Mouse (Mus musculus) macrophage (primary cell): Measurements from ENCODE around the gene Fbxw17. TPM values are rescaled to one million over a fixed set of nuclear protein-coding genes. Genes with fewer than 3 reads are reported as not detected.
"Not testable (repeated sequence)": the region's sequence is repeated elsewhere in the genome, so short reads cannot be mapped to it uniquely, and the experiment has no call there.

ENCODE experiments used
- H3K27ac ChIP-seq: fragments of 350-480 bp; formaldehyde crosslinking; 2 replicates; pipeline ENCODE4 v1.9.0; 2021
- H3K36me3 ChIP-seq: fragments of 350-480 bp; formaldehyde crosslinking; 2 replicates; pipeline ENCODE4 v1.9.0; 2021; ENCODE audit errors: inconsistent target
- H3K4me3 ChIP-seq: fragments of 350-480 bp; formaldehyde crosslinking; 2 replicates; pipeline ENCODE4 v1.9.0; 2021; ENCODE audit errors: inconsistent target
- H3K79me2 ChIP-seq: fragments of 350-480 bp; formaldehyde crosslinking; 2 replicates; pipeline ENCODE4 v1.9.0; 2021; ENCODE audit errors: inconsistent target
- WGBS: methylation state at CpG from one replicate; pipeline ENCODE4 v1.1.7; 2026; ENCODE audit warnings: inconsistent platforms; ENCODE audit not compliant: missing documents; 5-methylcytosine and 5-hydroxymethylcytosine counted together
- polyA plus RNA-seq: library from polyadenylated mRNA; stranded (reverse); fragments of 250-400 nt; gene quantifications from 3 replicates; pipeline ENCODE4 v1.2.4, GENCODE M21; 2018; ENCODE audit warnings: inconsistent platforms
- total RNA-seq, 78 experiments: library from RNA; depleted of rRNA; stranded (reverse); fragments of 250-400 nt; gene quantifications; 1 replicate in 9 of 78; 2 replicates in 24 of 78; 3 replicates in 43 of 78; 4 replicates in 2 of 78; pipeline ENCODE4 v1.2.4; 2018; ENCODE audit warnings: inconsistent platforms in 56 of 78

The Fbxw17 gene
- total RNA-seq (2018; cell fraction: chromatin; rRNA removed) = 100 to 1,000 TPM in 24 of 26 experiments, 10 to 100 TPM in 2; 93.2 to 697 (median 382) TPM
- total RNA-seq (2018; cell fraction: cytosol; rRNA removed) = 10 to 100 TPM; 19.2 to 80.1 (median 36.6) TPM
- 100 to 1,000 TPM in 24 of 26 experiments, 10 to 100 TPM in 2; 94.2 to 416 (median 240) TPM for total RNA-seq (2018; cell fraction: nucleus; rRNA removed)
- polyA plus RNA-seq = 24.1 to 62.6 TPM (median 35.8 TPM) in 3 replicates

- 12% methylated on average over 35 of the region's 35 CpGs for WGBS
- peaks cover 20% of the 10 kb centered on the region for H3K79me2 ChIP-seq
- peak within 1 kb of the TSS; percentile 58 for H3K27ac ChIP-seq
- peak within 1 kb of the TSS; percentile 77 for H3K4me3 ChIP-seq
- H3K36me3 ChIP-seq = peaks cover 32% of the 10 kb centered on the region
Observed at GRCm38 (mm10) chr13:50417389-50418183, at the start of gene Fbxw17. Gene Fbxw17, plus strand, starts transcription at chr13:50417864.

- H3K4me3 ChIP-seq, H3K79me2 ChIP-seq, H3K27ac ChIP-seq, H3K36me3 ChIP-seq: not testable (repeated sequence)
- 91% methylated on average over 5 of the region's 5 CpGs for WGBS
Observed at GRCm38 (mm10) chr13:50372934-50373705, 44.5 kb upstream of the Fbxw17 start.

- not testable (repeated sequence) for H3K36me3 ChIP-seq, H3K79me2 ChIP-seq, H3K27ac ChIP-seq, H3K4me3 ChIP-seq
Observed at GRCm38 (mm10) chr13:50389146-50389545, 28.5 kb upstream of the Fbxw17 start.

GRCm38 (mm10) chr13:50418421-50418820, 757 bp downstream of the Fbxw17 start:
- Histone ChIP-seq H3K79me2 (peaks cover 26% of the 10 kb centered on the region), H3K36me3 (peaks cover 40% of the 10 kb centered on the region), H3K4me3 (peak overlapping the region; percentile 77), H3K27ac (peak overlapping the region; percentile 58)
- 56% methylated on average over 3 of the region's 3 CpGs for WGBS

GRCm38 (mm10) chr13:50423625-50424209, 6.1 kb downstream of the Fbxw17 start:
- Histone ChIP-seq H3K4me3 (no peak overlapping the region), H3K36me3 (peaks cover 93% of the 10 kb centered on the region), H3K79me2 (peaks cover 19% of the 10 kb centered on the region), H3K27ac (no peak overlapping the region)
- WGBS = 95% methylated on average over 8 of the region's 8 CpGs

GRCm38 (mm10) chr13:50424517-50424916, 6.9 kb downstream of the Fbxw17 start:
- whole genome bisulfite sequencing = 100% methylated on average over 2 of the region's 2 CpGs
- Histone ChIP-seq H3K36me3 (peaks cover 100% of the 10 kb centered on the region), H3K79me2 (peaks cover 11% of the 10 kb centered on the region; the same call in 1 of the 2 replicates), H3K27ac (no peak overlapping the region), H3K4me3 (no peak overlapping the region)

GRCm38 (mm10) chr13:50426686-50427085, 9.0 kb downstream of the Fbxw17 start:
- 99% methylated on average over 4 of the region's 4 CpGs for WGBS

GRCm38 (mm10) chr13:50443812-50444211, 26.1 kb downstream of the Fbxw17 start, which contains the start of gene Gm47429:
Gene Gm47429, minus strand, starts transcription at chr13:50443912.
- no peak within 1 kb of the TSS for H3K4me3 ChIP-seq
- no peaks in the 10 kb centered on the region for H3K36me3 ChIP-seq
- no peaks in the 10 kb centered on the region for H3K79me2 ChIP-seq
- WGBS = 73% methylated on average over 2 of the region's 2 CpGs
- H3K27ac ChIP-seq = no peak within 1 kb of the TSS

More at GRCm38 (mm10) chr13:50426686-50427085, 9.0 kb downstream of the Fbxw17 start:
- Histone ChIP-seq H3K79me2 (peaks cover 7% of the 10 kb centered on the region; the same call in 1 of the 2 replicates), H3K27ac (no peak overlapping the region), H3K36me3 (peaks cover 100% of the 10 kb centered on the region), H3K4me3 (no peak overlapping the region)

- H3K79me2 ChIP-seq = no peaks in the 10 kb centered on the region
- WGBS = 81% methylated on average over 4 of the region's 4 CpGs
- H3K4me3 ChIP-seq = no peak overlapping the region
- no peak overlapping the region for H3K27ac ChIP-seq
- no peaks in the 10 kb centered on the region for H3K36me3 ChIP-seq
Observed at GRCm38 (mm10) chr13:50445261-50445660, 27.6 kb downstream of the Fbxw17 start.

GRCm38 (mm10) chr13:50452266-50452665, 34.6 kb downstream of the Fbxw17 start:
- H3K27ac ChIP-seq, H3K79me2 ChIP-seq, H3K4me3 ChIP-seq, H3K36me3 ChIP-seq: not testable (repeated sequence)
- 75% methylated on average over 9 of the region's 9 CpGs for WGBS

GRCm38 (mm10) chr13:50453426-50453825, 35.8 kb downstream of the Fbxw17 start:
- H3K36me3 ChIP-seq = no peaks in the 10 kb centered on the region
- H3K79me2 ChIP-seq = no peaks in the 10 kb centered on the region
- H3K27ac ChIP-seq = no peak overlapping the region
- no peak overlapping the region for H3K4me3 ChIP-seq
- WGBS = 42% methylated on average over 4 of the region's 4 CpGs

- not testable (repeated sequence) for H3K79me2 ChIP-seq, H3K27ac ChIP-seq, H3K36me3 ChIP-seq, H3K4me3 ChIP-seq
- 81% methylated on average over 2 of the region's 2 CpGs for WGBS
Observed at GRCm38 (mm10) chr13:50460433-50460832, 42.8 kb downstream of the Fbxw17 start.

- WGBS = 38% methylated on average over 26 of the region's 27 CpGs
- H3K36me3 ChIP-seq = no peaks in the 10 kb centered on the region
Observed at GRCm38 (mm10) chr13:50464621-50465562, 47.2 kb downstream of the Fbxw17 start.

More at GRCm38 (mm10) chr13:50464621-50465562, 47.2 kb downstream of the Fbxw17 start:
- Histone ChIP-seq H3K27ac (no peak overlapping the region), H3K79me2 (no peaks in the 10 kb centered on the region), H3K4me3 (no peak overlapping the region)
